Mouse (Mus musculus): Measurements from ENCODE around the gene Fzd2. TPM values are rescaled to one million over a fixed set of nuclear protein-coding genes. Genes with fewer than 3 reads are reported as not detected.

The Fzd2 gene
- polyA plus RNA-seq, 1 experiment from 2014 or later: 23.7 TPM

GRCm38 (mm10) chr11:102656326-102656926, 52.2 kb downstream of the Fzd2 start:
- Histone ChIP-seq H3K4me1 (peaks cover 7% of the 10 kb centered on the region; the same call in 1 of the 2 replicates), H3K9ac (no peak overlapping the region), H3K4me2 (no peak overlapping the region; the same call in 1 of the 2 replicates), H3K27me3 (replicated peaks) (no peaks in the 10 kb centered on the region), H3K36me3 (no peaks in the 10 kb centered on the region), H3K4me3 (replicated peaks) (no peak overlapping the region), H3K9me3 (no peaks in the 10 kb centered on the region), H3K27ac (no peak overlapping the region)
- WGBS: 11% methylated on average over 4 of the region's 4 CpGs
- no peak; the same call in 1 of the 2 replicates for ATAC-seq (ENCODE audit: insufficient read depth, low FRiP score, low read depth)

GRCm38 (mm10) chr11:102656931-102657330, 52.7 kb downstream of the Fzd2 start:
- Histone ChIP-seq H3K36me3 (no peaks in the 10 kb centered on the region), H3K9me3 (no peaks in the 10 kb centered on the region), H3K27me3 (replicated peaks) (no peaks in the 10 kb centered on the region), H3K4me2 (no peak overlapping the region), H3K4me3 (replicated peaks) (no peak overlapping the region), H3K27ac (no peak overlapping the region), H3K4me1 (peaks cover 7% of the 10 kb centered on the region; the same call in 1 of the 2 replicates), H3K9ac (no peak overlapping the region)
- no peak for ATAC-seq (ENCODE audit: insufficient read depth, low FRiP score, low read depth)
- 57% methylated on average over 6 of the region's 6 CpGs for WGBS

Other genes with a start within 250 kb of the Fzd2 start
- 31.8 and 68.8 TPM in 2 replicates for gene Slc4a1, start 238.2 kb upstream of the Fzd2 start, polyA plus RNA-seq (2015; fragmentation: Nextera tagmentation; extraction: Ambion mirVana)
- gene Rundc3a, start 211.0 kb upstream of the Fzd2 start, polyA plus RNA-seq (2015; fragmentation: Nextera tagmentation; extraction: Ambion mirVana): 8.8 and 9.2 TPM in 2 replicates
- 256 and 259 TPM in 2 replicates for gene Slc25a39, start 196.4 kb upstream of the Fzd2 start, polyA plus RNA-seq (2015; fragmentation: Nextera tagmentation; extraction: Ambion mirVana)
- gene Grn, start 174.1 kb upstream of the Fzd2 start, polyA plus RNA-seq (2015; fragmentation: Nextera tagmentation; extraction: Ambion mirVana): 155 and 161 TPM in 2 replicates
- gene Fam171a2, start 156.7 kb upstream of the Fzd2 start, polyA plus RNA-seq (2015; fragmentation: Nextera tagmentation; extraction: Ambion mirVana): 5.5 and 6.1 TPM in 2 replicates
- gene Itga2b, start 134.3 kb upstream of the Fzd2 start, polyA plus RNA-seq (2015; fragmentation: Nextera tagmentation; extraction: Ambion mirVana): 7.3 and 7.8 TPM in 2 replicates
- 47.4 and 51.0 TPM in 2 replicates for gene Gpatch8, start 48.0 kb upstream of the Fzd2 start, polyA plus RNA-seq (2015; fragmentation: Nextera tagmentation; extraction: Ambion mirVana)
- gene Gm11627, start 24.9 kb upstream of the Fzd2 start, polyA plus RNA-seq (2015; fragmentation: Nextera tagmentation; extraction: Ambion mirVana): 19.2 TPM in 2 replicates
- gene Meioc, start 59.3 kb downstream of the Fzd2 start, polyA plus RNA-seq (2015; fragmentation: Nextera tagmentation; extraction: Ambion mirVana): 0.55 and 1.0 TPM in 2 replicates
- gene Ccdc43, start 93.4 kb downstream of the Fzd2 start, polyA plus RNA-seq (2015; fragmentation: Nextera tagmentation; extraction: Ambion mirVana): 38.3 and 41.4 TPM in 2 replicates
- 4.7 and 7.7 TPM in 2 replicates for gene Adam11, start 157.0 kb downstream of the Fzd2 start, polyA plus RNA-seq (2015; fragmentation: Nextera tagmentation; extraction: Ambion mirVana)
- 39.0 and 43.7 TPM in 2 replicates for gene Gjc1, start 215.3 kb downstream of the Fzd2 start, polyA plus RNA-seq (2015; fragmentation: Nextera tagmentation; extraction: Ambion mirVana)
- 1.4 and 1.5 TPM in 2 replicates for gene Higd1b, start 231.5 kb downstream of the Fzd2 start, polyA plus RNA-seq (2015; fragmentation: Nextera tagmentation; extraction: Ambion mirVana)

Measured in stomach, embryonic 15.5 days (tissue).